Mouse (Mus musculus): ENCODE measurements around the gene Serpina3j. TPM values are rescaled to one million over a fixed set of nuclear protein-coding genes. Genes with fewer than 3 reads are reported as not detected.

Serpina3j gene
- total and polyA plus RNA-seq, 3 experiments: not detected

- TF ChIP-seq JUND (conservative IDR thresholded peaks at IDR 0.05; ENCODE audit: low read depth, low read length) (peak; percentile 95), MXI1 (IDR thresholded peaks at IDR 0.05; ENCODE audit: low read depth, low read length) (peak; percentile 40; the same call in 1 of the 2 replicates), E2F4 (IDR thresholded peaks at IDR 0.05; ENCODE audit: insufficient replicate concordance, low read depth, low read length) (no peak), PAX5 (IDR thresholded peaks at IDR 0.05; ENCODE audit: low read length) (no peak), GABPA (IDR thresholded peaks at IDR 0.05; ENCODE audit: insufficient replicate concordance, low read depth, low read length) (no peak), CTCF (conservative IDR thresholded peaks at IDR 0.05 in 1 of 2, IDR thresholded peaks at IDR 0.05 in 1 of 2; ENCODE audit: low read depth in 2 of 2, low read length in 2 of 2) (no peak), MAZ (IDR thresholded peaks at IDR 0.05; ENCODE audit: low read depth, low read length) (peak; percentile 84), HCFC1 (IDR thresholded peaks at IDR 0.05; ENCODE audit: low read depth, low read length) (no peak; the same call in 1 of the 2 replicates), ELF1 (IDR thresholded peaks at IDR 0.05; ENCODE audit: low read depth, low read length) (no peak), MAFK (IDR thresholded peaks at IDR 0.05; ENCODE audit: insufficient replicate concordance, low read length) (peak; percentile 67; the same call in 1 of the 2 replicates), BHLHE40 (IDR thresholded peaks at IDR 0.05; ENCODE audit: low read depth, low read length) (peak; percentile 94), IRF4 (IDR thresholded peaks at IDR 0.05; ENCODE audit: low read depth, low read length) (peak; percentile 100), JUN (IDR thresholded peaks at IDR 0.05; ENCODE audit: insufficient read depth, low read depth, low read length) (peak; percentile 92), ZC3H11A (IDR thresholded peaks at IDR 0.05; ENCODE audit: low read depth, low read length) (no peak), SMC3 (IDR thresholded peaks at IDR 0.05; ENCODE audit: low read depth, low read length) (peak; percentile 20; the same call in 1 of the 2 replicates), MYC (IDR thresholded peaks at IDR 0.05; ENCODE audit: low read depth, low read length) (peak; percentile 40; the same call in 1 of the 2 replicates), TBP (conservative IDR thresholded peaks at IDR 0.05; ENCODE audit: low read depth, low read length) (no peak), USF2 (conservative IDR thresholded peaks at IDR 0.05; ENCODE audit: low read depth, low read length) (no peak)
Measured at GRCm38 (mm10) chr12:104278216-104279055, 35.9 kb upstream of the Serpina3j start (continued).

- in situ Hi-C loops (cut with MboI; ENCODE audit: low pct_ligation_motif_present, low pct_unique_long_range_greater_than_20kb, low sequenced_read_pairs) (no loop called here), dilution Hi-C loops (cut with MboI; ENCODE audit: extremely low pct_ligation_motif_present, extremely low pct_unique_long_range_greater_than_20kb, low sequenced_read_pairs) (no loop called here)
- Histone ChIP-seq H3K9me3 (replicated peaks; ENCODE audit: low read length) (peaks cover 3% of the 10 kb centered on the region), H3K79me2 (replicated peaks; ENCODE audit: control insufficient read depth, extremely low read depth, insufficient read depth, poor library complexity, severe bottlenecking) (no peaks in the 10 kb centered on the region), H3K4me3 (replicated peaks in 1 of 3; ENCODE audit: low read depth in 2 of 3, low read length in 2 of 3, poor library complexity in 1 of 3) (no peak overlapping the region), H3K27ac (ENCODE audit: insufficient read depth, low read depth) (no peak overlapping the region), H3K27me3 (replicated peaks) (no peaks in the 10 kb centered on the region), H3K36me3 (replicated peaks in 1 of 2; ENCODE audit: control insufficient read depth in 1 of 2, insufficient read depth in 1 of 2, low read length in 1 of 2) (no peaks in the 10 kb centered on the region), H3K9ac (ENCODE audit: insufficient read depth, low read depth) (0 out of 2 replicates have a peak overlapping the region, but pooled peaks have one; percentile 7), H3K4me1 (ENCODE audit: control insufficient read depth in 1 of 2, insufficient read depth in 2 of 2) (peaks cover 3 to 26% of the 10 kb centered on the region in 2 experiments), H3K4me2 (ENCODE audit: insufficient read depth, low read depth, poor library complexity, severe bottlenecking) (peak overlapping the region; percentile 69)
- DNase-seq (ENCODE audit: extremely low read depth): no peak
- no peak for TF ChIP-seq USF2 (conservative IDR thresholded peaks at IDR 0.05; ENCODE audit: low read depth, low read length)
- TF ChIP-seq ZC3H11A (IDR thresholded peaks at IDR 0.05; ENCODE audit: low read depth, low read length): no peak
- no peak for TF ChIP-seq MYC (IDR thresholded peaks at IDR 0.05; ENCODE audit: low read depth, low read length)
- no peak for TF ChIP-seq SMC3 (IDR thresholded peaks at IDR 0.05; ENCODE audit: low read depth, low read length)
- no peak for TF ChIP-seq POLR2A (IDR thresholded peaks at IDR 0.05; ENCODE audit: low read depth, low read length)
- TF ChIP-seq POLR2AphosphoS2 (IDR thresholded peaks at IDR 0.05; ENCODE audit: low read depth, low read length): no peak
- no peak for TF ChIP-seq MAFK (IDR thresholded peaks at IDR 0.05; ENCODE audit: insufficient replicate concordance, low read length)
Measured at GRCm38 (mm10) chr12:104279056-104279435, 35.3 kb upstream of the Serpina3j start.
